Mouse (Mus musculus): ENCODE data around the gene Adarb1. TPM values are rescaled to one million over a fixed set of nuclear protein-coding genes. Genes with fewer than 3 reads are reported as not detected.

Adarb1 gene
- total RNA-seq, 2 experiments from 2014 or later = 16.9 to 22.0 TPM

DNA sequence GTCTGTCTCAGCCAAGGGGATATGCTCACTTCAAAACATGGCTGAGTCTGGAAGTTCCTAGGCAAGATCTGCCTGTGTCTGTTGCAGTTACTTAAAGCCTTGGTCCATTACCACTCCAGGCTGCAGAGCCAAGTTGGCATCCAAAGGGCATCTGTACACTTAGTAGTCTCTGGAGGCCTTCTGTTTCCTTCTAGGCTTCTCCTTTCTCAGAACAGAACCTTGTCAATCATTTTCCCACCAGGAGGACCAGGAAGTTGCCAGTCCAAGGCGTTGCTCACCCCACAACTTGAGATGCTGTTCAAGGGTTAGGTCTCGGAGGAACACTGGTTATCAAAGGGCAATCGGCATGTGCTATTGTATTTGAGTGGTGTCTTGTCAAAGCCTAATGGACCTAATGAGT, 21.0 kb upstream of the Adarb1 start:
- intact Hi-C loops (cut with DNase I) = no loop called here
- no peak for DNase-seq

DNA sequence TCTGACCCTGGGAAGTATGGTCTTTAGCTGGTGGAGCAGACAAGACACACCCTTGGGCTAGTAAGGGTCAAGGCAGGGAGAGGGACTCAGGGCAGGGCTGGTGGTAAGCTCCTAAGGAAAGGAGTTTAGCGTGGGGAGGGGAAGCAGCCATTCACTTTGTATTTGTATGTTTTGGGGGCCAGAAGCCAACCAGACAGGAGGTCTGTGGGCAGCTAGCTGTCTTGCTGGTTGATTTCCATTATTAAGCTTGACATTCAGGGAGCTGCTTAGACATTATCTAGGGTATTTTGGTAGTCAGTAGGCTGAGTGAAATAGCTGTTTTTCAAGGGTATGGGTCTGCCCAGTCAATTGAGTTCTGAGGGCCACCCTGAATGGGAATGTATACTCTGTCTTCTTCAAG, 20.0 kb upstream of the Adarb1 start:
- no peak for DNase-seq
- intact Hi-C loops (cut with DNase I) = no loop called here

DNA sequence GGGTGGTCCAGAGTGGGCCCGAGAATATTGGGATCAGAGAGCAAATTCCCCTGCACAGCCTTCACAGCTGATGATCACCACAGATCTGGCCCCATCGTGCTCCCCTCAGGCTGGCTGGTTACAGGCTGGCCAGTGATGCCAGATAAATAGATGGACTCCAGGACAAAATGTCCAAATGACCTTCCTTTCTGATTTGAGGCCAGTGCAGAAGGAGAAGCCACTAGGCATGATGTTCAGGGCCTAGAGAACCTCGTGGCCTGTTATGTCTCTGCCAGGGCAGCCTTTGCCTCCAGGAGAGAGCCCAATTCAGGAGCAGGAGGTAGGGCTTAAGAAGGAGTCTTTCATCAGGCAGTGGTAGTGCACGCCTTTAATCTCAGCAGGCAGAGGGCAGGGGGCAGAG, 17.3 kb upstream of the Adarb1 start:
- intact Hi-C loops (cut with DNase I) = loop anchor here (2.0 kb wide), 1 partner anchor 41 kb away; no protein-coding TSS in a partner anchor
- DNase-seq = no peak

DNA sequence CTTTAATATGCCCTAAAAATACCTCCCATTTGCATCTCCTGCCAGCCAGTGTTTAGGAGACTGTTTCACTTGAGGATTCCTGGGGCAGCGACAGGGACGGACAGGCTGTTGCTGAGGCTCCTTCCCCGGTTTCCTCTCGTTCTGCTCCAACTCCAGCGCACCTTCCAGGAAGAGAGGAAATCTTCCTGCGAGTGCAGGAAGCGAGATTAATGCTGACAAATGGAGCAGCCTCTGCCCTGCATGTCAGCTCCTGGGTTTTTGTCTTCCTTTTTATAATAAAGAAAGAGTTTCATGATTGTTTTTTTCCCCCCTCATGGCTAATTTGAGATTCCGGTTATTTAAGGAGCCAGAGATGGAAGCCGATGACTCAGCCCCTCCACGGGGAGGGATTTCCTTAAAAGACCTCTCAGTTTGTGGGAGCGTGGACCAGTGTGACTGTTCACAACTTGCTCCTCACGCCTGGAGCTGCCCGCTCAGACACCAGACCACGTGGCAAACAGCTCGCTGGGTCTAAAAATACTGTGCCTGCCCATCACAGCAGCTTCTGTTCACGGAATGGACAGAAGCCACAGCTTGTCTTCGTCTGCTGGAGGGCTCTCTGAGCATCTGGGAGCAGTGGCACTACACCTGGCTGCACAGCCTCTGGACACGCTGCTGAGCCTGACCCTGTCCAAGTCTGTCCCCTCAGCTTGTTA, 16.5 kb upstream of the Adarb1 start:
- peak; percentile 64 to 71 for DNase-seq
- intact Hi-C loops (cut with DNase I) = loop anchor here (2.0 to 5.0 kb wide), 2 partner anchors 42 to 73 kb away; no protein-coding TSS in a partner anchor

DNA sequence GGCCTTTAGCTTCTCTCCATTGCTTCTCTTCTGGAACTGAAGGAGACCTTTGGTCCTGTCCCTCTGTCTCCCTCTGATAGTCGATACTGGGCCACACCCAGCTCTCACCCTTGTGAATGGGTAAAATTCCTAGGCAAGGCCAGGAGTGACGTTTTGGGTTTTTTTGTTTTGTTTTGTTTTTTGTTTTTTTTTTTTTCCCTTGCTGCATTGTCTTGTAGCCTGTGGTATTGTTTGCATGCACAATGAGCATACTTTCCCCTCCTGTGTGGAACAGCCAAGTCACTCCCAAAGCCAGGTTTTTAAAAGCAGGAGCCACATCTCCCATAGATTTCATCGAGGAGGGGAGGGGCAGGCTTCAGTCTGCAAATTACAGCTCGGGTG, 16.0 kb upstream of the Adarb1 start:
- intact Hi-C loops (cut with DNase I) = loop anchor here (2.0 to 5.0 kb wide), 2 partner anchors 43 to 73 kb away; no protein-coding TSS in a partner anchor
- no peak for DNase-seq

DNA sequence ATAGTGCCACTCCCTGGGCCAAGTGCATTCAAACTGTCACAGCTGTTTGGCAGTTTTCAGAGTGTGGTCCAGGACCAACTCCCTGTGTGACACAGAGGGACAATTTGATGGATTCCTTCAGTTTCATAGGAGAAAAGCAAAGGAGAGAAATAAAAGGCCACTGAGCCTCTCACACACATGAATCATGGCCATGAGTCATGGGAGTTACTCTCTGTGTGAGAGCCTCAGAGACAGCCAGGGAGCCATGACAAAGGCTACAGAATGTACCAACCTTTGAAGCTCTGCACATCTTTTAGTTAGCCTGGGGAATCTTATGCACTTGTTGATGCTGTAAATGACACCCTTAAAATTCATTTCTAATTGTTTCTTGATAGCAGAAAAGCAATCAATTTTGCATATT, 12.7 kb upstream of the Adarb1 start:
- intact Hi-C loops (cut with DNase I) = loop anchor here (5.0 kb wide), 1 partner anchor 77 kb away; no protein-coding TSS in a partner anchor

DNA sequence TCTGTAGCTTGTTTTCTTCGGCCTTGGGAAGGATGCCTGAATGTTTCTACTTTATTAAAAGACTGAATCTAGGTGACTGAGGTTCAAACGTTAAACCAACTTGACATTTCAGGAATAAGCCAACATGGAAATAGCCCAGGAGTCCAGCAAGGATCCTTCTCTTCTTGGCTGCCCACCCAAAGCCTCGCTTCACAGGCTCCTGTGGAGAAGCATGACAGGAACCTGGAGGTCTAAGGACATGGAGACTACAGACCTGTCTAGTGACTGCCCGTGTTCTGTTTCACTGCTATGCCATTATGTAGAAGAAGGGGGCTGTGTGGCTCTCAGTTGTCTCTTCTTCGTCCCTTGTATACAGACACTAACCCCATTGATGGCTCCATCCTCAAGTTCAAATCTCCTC, 11.9 kb upstream of the Adarb1 start:
- intact Hi-C loops (cut with DNase I) = loop anchor here (5.0 kb wide), 1 partner anchor 77 kb away; no protein-coding TSS in a partner anchor
- DNase-seq = no peak

More for the DNA sequence above, 12.7 kb upstream of the Adarb1 start:
- no peak for DNase-seq

DNA sequence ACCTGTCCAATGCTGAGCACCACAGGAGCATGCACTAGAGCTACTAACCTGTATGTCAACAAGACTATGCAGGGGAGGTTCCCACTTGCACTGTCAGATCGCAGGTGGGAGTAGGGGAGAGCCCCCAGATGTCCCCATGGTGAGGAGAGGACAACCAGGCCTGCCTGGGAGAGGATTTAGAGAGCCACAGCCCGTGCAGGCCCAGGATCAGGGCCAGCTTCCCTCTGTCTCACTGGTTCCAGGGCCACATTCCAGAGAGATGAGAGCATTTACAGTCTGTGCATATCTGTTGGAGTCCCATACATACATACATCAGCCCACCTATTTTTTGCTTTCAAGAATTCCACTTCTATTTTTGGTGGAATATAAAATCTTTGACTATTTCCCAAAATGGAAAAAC, 9.5 kb upstream of the Adarb1 start:
- DNase-seq = no peak
- intact Hi-C loops (cut with DNase I) = no loop called here

DNA sequence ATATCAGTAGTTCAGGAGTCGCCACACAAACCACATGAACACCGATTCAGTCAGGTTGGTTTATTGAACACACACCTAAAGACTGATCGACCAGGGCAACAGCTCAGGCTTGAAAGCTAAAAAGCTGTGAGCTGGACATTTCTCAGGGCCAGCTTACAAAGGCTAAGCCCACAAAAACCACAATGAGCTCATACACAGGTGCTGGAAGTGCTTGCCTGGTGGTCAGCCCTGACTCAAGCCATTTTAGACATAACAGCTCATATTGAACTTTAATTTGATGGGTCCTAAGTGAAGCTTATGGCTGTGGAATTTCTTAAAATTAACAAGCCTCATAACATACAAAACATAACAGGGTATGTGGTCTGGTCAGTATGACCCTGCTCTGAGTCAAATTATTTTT, 2.1 kb upstream of the Adarb1 start:
- intact Hi-C loops (cut with DNase I) = no loop called here
- DNase-seq = no peak

DNA sequence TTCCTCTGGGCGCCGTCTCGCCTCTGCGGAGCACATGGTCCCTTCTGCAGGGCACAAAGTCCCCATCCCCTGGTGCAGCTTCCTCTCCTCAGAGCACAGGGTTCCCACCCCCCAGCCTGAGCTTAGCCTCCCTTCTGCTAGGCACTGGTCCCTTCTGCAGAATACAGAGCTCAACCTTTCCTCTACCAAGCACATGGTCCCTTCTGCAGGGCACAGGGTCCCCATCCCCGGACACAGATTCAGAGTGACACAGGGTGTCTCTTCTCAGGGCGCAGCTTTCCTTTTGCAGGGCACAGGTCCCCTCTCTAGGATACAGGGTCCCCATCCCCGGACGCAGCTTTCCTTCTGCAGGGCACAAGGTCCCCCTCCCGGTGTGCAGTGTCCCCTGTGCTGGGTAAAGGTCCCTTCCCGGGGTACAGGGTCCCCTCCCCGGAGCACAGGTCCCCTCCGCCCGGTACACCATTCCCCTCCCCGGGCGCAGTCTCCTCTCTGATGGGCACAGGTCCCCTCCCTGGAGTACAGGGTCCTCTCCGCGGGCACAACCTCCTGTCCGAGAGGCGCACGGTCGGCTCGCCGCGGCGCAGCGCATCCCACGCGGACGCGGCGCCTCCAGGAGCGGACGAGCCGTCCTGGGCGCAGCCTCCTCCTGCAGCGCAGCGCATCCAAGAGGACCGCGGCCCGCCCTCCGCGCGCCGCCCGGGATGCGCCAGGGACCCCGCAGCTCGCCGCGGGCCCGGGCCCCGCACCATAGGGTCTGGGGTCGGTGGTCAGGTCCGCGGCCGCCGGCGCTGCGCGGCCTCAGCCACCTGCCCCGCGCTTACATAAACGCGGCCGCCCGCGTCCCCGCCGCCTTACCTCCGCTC, 599 bp downstream of the Adarb1 start:
- intact Hi-C loops (cut with DNase I) = loop anchor here (2.0 to 10.0 kb wide), 5 partner anchors 60 to 187 kb away; partner anchors contain the start of genes Gm49325, Pttg1ip and Sumo3
- DNase-seq = peak; percentile 35 to 41

DNA sequence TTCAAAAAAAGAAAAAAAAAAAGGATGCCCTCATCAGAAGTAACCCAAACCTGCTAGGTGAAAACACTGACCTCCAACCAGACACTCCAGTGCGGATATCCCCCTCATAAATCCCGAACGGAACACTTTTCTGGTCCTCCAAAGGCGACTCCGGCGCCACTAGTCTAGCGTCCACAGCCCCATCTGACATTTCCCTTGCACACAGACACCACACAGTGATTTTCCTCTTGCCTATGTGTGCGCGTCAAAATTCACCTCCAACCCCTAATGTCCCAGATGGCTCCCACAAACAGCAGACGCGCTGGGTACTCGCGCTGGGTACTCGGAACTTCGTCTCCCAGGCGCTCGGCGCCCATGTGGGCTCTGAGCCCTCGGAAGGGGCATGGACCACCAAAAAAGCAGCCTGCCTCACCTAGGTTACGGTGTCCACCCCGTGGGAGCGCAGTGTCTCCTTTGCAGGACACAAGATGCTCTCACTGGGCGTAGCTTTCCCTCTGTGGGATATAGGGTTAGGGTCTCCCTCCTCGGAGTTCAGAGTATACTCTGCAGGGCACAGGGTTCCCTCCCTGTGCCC, 1.3 kb downstream of the Adarb1 start:
- intact Hi-C loops (cut with DNase I) = loop anchor here (5.0 to 10.0 kb wide), 4 partner anchors 59 to 188 kb away; partner anchors contain the start of genes Gm49325, Pttg1ip and Sumo3

DNA sequence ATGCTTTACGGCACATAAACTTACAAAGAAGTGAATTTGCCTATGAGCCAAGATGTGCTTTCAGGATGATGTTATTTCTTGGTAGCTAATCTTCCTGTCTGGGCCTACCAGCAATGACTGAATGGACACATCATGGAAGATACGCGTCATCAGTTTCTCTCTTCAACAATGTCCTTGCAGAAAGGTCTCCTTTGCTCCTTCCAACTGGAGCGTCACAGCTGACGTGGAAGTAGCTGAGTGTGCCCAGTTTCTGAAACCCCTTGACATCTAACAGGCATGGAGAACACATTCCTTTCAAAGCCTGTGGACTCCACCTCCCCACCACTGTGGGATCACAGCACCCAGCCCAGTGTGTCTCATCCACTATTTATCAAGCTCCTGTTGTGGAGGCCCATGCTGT, 2.2 kb downstream of the Adarb1 start:
- intact Hi-C loops (cut with DNase I) = loop anchor here (5.0 to 10.0 kb wide), 4 partner anchors 59 to 189 kb away; partner anchors contain the start of genes Gm49325, Pttg1ip and Sumo3
- peak in 1 of 2 experiments; percentile 34 for DNase-seq

More for the DNA sequence above, 1.3 kb downstream of the Adarb1 start:
- no peak for DNase-seq

DNA sequence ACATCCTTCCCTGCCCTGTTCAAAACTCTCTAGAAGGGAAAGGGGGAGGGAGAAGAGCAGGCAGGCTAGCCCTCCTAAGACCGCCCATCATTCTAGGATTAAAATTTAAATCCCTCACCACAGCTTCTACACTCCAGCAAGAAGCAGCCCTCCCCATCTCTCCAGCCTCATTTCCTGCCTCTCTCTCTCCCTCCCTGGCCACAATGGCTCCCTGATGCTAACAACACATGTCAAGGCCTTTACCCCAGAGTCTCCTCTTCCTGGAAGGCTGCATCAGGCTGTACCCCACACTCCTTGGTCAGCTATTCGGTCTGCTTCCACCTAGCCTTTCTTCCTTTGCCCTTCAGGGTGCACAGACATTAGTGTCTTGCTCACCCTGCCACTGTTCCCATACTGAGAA, 4.3 kb downstream of the Adarb1 start:
- DNase-seq = no peak
- intact Hi-C loops (cut with DNase I) = loop anchor here (10.0 kb wide), 1 partner anchor 191 kb away; the partner anchor contains the start of genes Gm49325 and Sumo3

DNA sequence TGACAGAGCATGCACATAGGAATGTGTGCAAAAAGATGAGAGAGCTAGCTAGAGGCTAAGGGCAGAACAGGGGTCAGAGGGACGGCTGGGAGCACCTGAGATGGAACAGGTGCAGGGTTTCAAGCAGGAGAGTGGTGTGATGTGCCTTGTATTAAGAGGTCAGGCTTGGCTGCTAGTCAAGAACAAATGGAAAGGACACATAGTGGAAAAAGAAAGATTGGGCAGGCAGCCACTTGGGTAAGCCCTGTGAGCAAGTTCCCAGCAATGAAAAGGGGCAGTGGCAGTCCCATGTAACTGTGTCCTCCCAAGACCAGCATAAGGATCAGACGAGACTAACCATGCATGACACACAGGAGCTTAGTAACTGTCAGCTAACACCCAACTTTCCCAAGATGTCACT, 8.9 kb downstream of the Adarb1 start:
- intact Hi-C loops (cut with DNase I) = no loop called here
- peak in 1 of 2 experiments; percentile 43 for DNase-seq

DNA sequence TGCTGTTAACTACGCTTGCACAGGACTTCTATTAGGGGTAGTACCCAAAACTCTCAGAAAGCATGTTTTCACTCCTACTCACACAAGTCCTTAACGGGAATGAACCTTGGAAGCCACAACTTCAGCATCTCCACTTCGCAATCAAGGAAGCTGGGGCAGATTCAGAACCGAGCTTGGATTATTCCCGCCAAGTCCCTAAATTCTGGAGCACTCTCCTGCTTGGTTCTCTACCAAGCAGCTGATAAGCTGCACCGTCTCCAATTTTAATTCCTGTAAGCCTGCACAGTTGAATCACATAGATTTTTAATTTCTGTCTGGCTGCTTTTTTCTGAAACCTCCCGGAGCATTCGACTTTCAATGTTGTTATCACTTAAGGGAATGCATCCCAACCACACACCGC, 9.8 kb downstream of the Adarb1 start:
- intact Hi-C loops (cut with DNase I) = no loop called here
- no peak for DNase-seq

DNA sequence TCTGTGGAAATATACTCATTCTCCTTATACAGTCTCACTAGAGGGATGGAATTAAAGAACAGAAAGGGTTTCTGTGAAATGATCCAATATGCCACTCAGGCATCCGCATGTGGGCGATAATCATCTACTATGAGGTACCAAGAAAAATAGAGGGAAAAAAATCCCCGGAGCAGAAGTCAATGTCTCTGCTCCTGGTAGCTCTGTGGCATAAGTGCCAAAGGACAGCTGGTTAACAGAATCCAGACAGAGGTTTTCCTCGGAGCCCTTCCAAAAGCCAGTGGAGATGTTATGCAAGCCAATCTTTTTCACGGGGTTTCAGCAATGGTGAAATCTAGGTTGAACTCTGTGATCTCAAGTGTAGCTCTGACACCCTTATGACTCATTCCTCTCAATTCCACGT, 11.6 kb downstream of the Adarb1 start:
- intact Hi-C loops (cut with DNase I) = no loop called here
- peak in 1 of 2 experiments; percentile 49 for DNase-seq

DNA sequence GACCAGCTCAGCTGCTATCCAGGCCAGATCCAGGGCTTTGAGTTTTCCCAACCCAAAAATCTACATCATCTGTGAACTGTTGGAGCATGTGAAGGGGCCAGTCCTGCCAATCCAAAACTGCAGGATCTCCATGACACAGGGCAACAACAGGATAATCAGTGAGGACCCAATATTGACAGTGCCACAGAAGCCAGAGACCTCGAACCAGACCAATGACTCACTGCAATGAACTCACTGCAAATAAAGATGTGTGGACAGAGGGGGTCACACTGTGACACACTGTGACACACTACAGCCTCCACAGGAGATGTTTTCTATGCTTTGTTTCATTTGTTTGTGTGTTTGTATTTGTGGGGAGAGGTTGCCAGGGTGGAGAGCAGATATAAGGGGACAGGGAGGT, 15.6 kb downstream of the Adarb1 start:
- intact Hi-C loops (cut with DNase I) = no loop called here

DNA sequence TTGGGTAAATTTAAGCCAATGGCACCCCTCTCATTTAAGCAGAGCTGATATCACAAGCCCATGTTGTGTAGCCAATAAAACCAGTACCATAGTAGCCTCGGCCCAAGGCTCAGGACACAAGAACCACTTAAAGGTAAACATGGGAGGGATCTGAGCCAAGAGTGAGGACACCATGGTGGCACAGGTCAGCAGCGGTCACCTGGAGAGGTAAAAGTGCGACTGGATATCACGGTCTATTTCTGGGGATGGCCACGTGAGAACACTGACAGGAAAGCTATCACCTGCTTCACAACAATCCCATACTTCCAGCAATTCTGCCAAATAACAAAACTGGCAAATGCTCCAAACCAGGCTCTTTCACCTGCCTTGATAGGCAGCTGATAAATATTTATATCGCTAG, 17.0 kb downstream of the Adarb1 start:
- DNase-seq = no peak
- intact Hi-C loops (cut with DNase I) = no loop called here

More for the DNA sequence above, 15.6 kb downstream of the Adarb1 start:
- DNase-seq = no peak

DNA sequence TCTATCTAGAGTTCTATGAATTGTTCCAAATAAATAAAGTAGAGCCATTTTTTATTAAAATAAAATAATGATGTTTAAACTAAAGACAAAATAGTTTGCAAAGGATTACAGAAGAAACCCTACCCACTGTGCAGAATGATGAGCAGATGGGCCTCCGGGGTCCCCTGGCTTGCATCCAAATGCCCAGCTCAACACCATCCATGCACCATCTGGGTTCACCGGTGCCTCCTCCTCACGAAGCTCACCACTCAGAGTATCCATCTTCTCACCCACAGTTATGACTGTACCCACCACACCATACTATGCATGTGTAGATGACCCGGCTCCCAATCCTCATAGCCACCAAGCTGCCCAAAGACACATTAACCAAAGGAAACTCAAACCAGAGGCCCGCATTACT, 18.1 kb downstream of the Adarb1 start:
- no peak for DNase-seq
- intact Hi-C loops (cut with DNase I) = no loop called here

DNA sequence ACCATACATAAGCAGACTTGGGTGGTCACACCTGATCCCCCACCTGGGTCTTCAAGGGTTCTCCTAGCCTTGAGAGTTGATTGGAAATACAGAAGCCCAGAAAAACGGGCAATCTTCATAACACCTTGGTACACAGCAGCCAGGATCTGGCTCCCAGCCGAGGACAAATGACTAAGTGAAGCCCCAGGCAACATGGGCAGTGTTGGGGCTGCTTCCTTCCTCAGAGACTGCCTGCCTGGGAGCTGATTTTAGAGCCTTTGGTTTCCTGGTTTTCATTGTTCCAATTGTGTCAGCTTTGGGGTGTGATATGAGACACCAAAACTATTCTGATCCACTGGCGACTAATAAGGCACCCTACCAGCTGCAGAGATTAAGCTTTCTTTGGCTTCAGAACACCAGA, 20.0 kb downstream of the Adarb1 start:
- intact Hi-C loops (cut with DNase I) = no loop called here
- DNase-seq = peak; percentile 62 to 65

Measured in heart, postnatal 36 days (tissue).